Mouse (Mus musculus): Measurements from ENCODE around the gene Zfp740. TPM values are rescaled to one million over a fixed set of nuclear protein-coding genes. Genes with fewer than 3 reads are reported as not detected.
"Not testable (repeated sequence)": the region's sequence is repeated elsewhere in the genome, so short reads cannot be mapped to it uniquely, and the experiment has no call there.

The Zfp740 gene
- 35.7 and 50.1 TPM in 2 replicates for polyA plus RNA-seq (2016; fragmentation: Nextera tagmentation; extraction: Ambion mirVana)

- no peaks in the 10 kb centered on the region for H3K27me3 ChIP-seq (ENCODE audit: insufficient read depth, poor library complexity, severe bottlenecking)
- DNase-seq (ENCODE audit: low spot score): peak; percentile 97
- peaks cover 35% of the 10 kb centered on the region for H3K36me3 ChIP-seq
- H3K27ac ChIP-seq: peak within 1 kb of the TSS; percentile 100
- no peaks in the 10 kb centered on the region for H3K9me3 ChIP-seq
- H3K4me3 ChIP-seq: peak within 1 kb of the TSS; percentile 93
- H3K4me1 ChIP-seq: peaks cover 29% of the 10 kb centered on the region
- WGBS: under 1% methylated on average over 62 of the region's 68 CpGs
Measured at GRCm38 (mm10) chr15:102202971-102203834, at the start of gene Zfp740. Gene Zfp740 (plus strand): TSS chr15:102203249.

- H3K36me3 ChIP-seq; H3K4me3 ChIP-seq; H3K27me3 ChIP-seq (ENCODE audit: insufficient read depth, poor library complexity, severe bottlenecking); DNase-seq (ENCODE audit: low spot score); H3K9me3 ChIP-seq; H3K27ac ChIP-seq: not testable (repeated sequence)
- peaks cover 17% of the 10 kb centered on the region for H3K4me1 ChIP-seq
- WGBS: 87% methylated on average over 6 of the region's 6 CpGs
Measured at GRCm38 (mm10) chr15:102155006-102155405, 48.0 kb upstream of the Zfp740 start.

- 48% methylated on average over 20 of the region's 20 CpGs for WGBS
- DNase-seq (ENCODE audit: low spot score): no peak
- Histone ChIP-seq H3K9me3 (no peaks in the 10 kb centered on the region), H3K27ac (0 out of 2 replicates have a peak overlapping the region, but pooled peaks have one; percentile 42), H3K36me3 (no peaks in the 10 kb centered on the region), H3K4me3 (no peak overlapping the region), H3K4me1 (peaks cover 6% of the 10 kb centered on the region; the same call in 1 of the 2 replicates), H3K27me3 (ENCODE audit: insufficient read depth, poor library complexity, severe bottlenecking) (peaks cover 9% of the 10 kb centered on the region; the same call in 1 of the 2 replicates)
Measured at GRCm38 (mm10) chr15:102156836-102157235, 46.2 kb upstream of the Zfp740 start.

- 46% methylated on average over 27 of the region's 27 CpGs for WGBS
- DNase-seq (ENCODE audit: low spot score): no peak
- Histone ChIP-seq H3K4me1 (peaks cover 6% of the 10 kb centered on the region; the same call in 1 of the 2 replicates), H3K27me3 (ENCODE audit: insufficient read depth, poor library complexity, severe bottlenecking) (peaks cover 17% of the 10 kb centered on the region; the same call in 1 of the 2 replicates), H3K27ac (no peak overlapping the region; the same call in 1 of the 2 replicates), H3K36me3 (no peaks in the 10 kb centered on the region), H3K9me3 (no peaks in the 10 kb centered on the region), H3K4me3 (no peak overlapping the region)
Measured at GRCm38 (mm10) chr15:102160415-102161060, 42.5 kb upstream of the Zfp740 start.

- DNase-seq (ENCODE audit: low spot score): no peak
- Histone ChIP-seq H3K9me3 (no peaks in the 10 kb centered on the region), H3K4me1 (peaks cover 8% of the 10 kb centered on the region), H3K27me3 (ENCODE audit: insufficient read depth, poor library complexity, severe bottlenecking) (peaks cover 17% of the 10 kb centered on the region; the same call in 1 of the 2 replicates), H3K27ac (no peak overlapping the region), H3K36me3 (no peaks in the 10 kb centered on the region), H3K4me3 (no peak overlapping the region)
- 51% methylated on average over 3 of the region's 3 CpGs for WGBS
Measured at GRCm38 (mm10) chr15:102163900-102164693, 39.0 kb upstream of the Zfp740 start.

GRCm38 (mm10) chr15:102165468-102166100 lies 37.5 kb upstream of the Zfp740 start:
- Histone ChIP-seq H3K9me3 (no peaks in the 10 kb centered on the region), H3K4me1 (peaks cover 8% of the 10 kb centered on the region), H3K27me3 (ENCODE audit: insufficient read depth, poor library complexity, severe bottlenecking) (peaks cover 15% of the 10 kb centered on the region; the same call in 1 of the 2 replicates), H3K27ac (no peak overlapping the region), H3K4me3 (no peak overlapping the region), H3K36me3 (no peaks in the 10 kb centered on the region)
- DNase-seq (ENCODE audit: low spot score): no peak
- WGBS: 57% methylated on average over 6 of the region's 6 CpGs

GRCm38 (mm10) chr15:102167620-102168021 lies 35.4 kb upstream of the Zfp740 start:
- H3K36me3 ChIP-seq: no peaks in the 10 kb centered on the region
- no peaks in the 10 kb centered on the region for H3K9me3 ChIP-seq
- DNase-seq (ENCODE audit: low spot score): no peak
- H3K27ac ChIP-seq: no peak overlapping the region
- 57% methylated on average over 6 of the region's 6 CpGs for WGBS
- no peak overlapping the region for H3K4me3 ChIP-seq
- H3K4me1 ChIP-seq: peaks cover 8% of the 10 kb centered on the region
- H3K27me3 ChIP-seq (ENCODE audit: insufficient read depth, poor library complexity, severe bottlenecking): 0 out of 2 replicates have a peak, but pooled peaks cover under 1% of the 10 kb centered on the region

- 60% methylated on average over 2 of the region's 2 CpGs for WGBS
- DNase-seq (ENCODE audit: low spot score): no peak
- Histone ChIP-seq H3K36me3 (no peaks in the 10 kb centered on the region), H3K27me3 (ENCODE audit: insufficient read depth, poor library complexity, severe bottlenecking) (no peaks in the 10 kb centered on the region), H3K27ac (no peak overlapping the region), H3K9me3 (no peaks in the 10 kb centered on the region), H3K4me1 (peaks cover 8% of the 10 kb centered on the region), H3K4me3 (no peak overlapping the region)
Measured at GRCm38 (mm10) chr15:102169064-102169463, 34.0 kb upstream of the Zfp740 start.

- H3K4me1 ChIP-seq: no peaks in the 10 kb centered on the region
- H3K4me3 ChIP-seq: no peak overlapping the region
- WGBS: 86% methylated on average over 3 of the region's 3 CpGs
- no peaks in the 10 kb centered on the region for H3K9me3 ChIP-seq
- no peak for DNase-seq (ENCODE audit: low spot score)
- H3K27ac ChIP-seq: no peak overlapping the region
- H3K36me3 ChIP-seq: peaks cover 5% of the 10 kb centered on the region; the same call in 1 of the 2 replicates
- no peaks in the 10 kb centered on the region for H3K27me3 ChIP-seq (ENCODE audit: insufficient read depth, poor library complexity, severe bottlenecking)
Measured at GRCm38 (mm10) chr15:102173581-102173980, 29.5 kb upstream of the Zfp740 start.

- no peak overlapping the region for H3K27ac ChIP-seq
- H3K27me3 ChIP-seq (ENCODE audit: insufficient read depth, poor library complexity, severe bottlenecking): no peaks in the 10 kb centered on the region
- H3K9me3 ChIP-seq: no peaks in the 10 kb centered on the region
- H3K4me3 ChIP-seq: no peak overlapping the region
- H3K36me3 ChIP-seq: peaks cover 16% of the 10 kb centered on the region
- no peaks in the 10 kb centered on the region for H3K4me1 ChIP-seq
- WGBS: 80% methylated on average over 16 of the region's 16 CpGs
- DNase-seq (ENCODE audit: low spot score): no peak
Measured at GRCm38 (mm10) chr15:102175736-102176319, 27.2 kb upstream of the Zfp740 start.

GRCm38 (mm10) chr15:102176571-102177316 lies 26.3 kb upstream of the Zfp740 start:
- H3K27ac ChIP-seq: no peak overlapping the region
- peaks cover 16% of the 10 kb centered on the region for H3K36me3 ChIP-seq
- H3K27me3 ChIP-seq (ENCODE audit: insufficient read depth, poor library complexity, severe bottlenecking): no peaks in the 10 kb centered on the region
- no peaks in the 10 kb centered on the region for H3K4me1 ChIP-seq
- H3K9me3 ChIP-seq: no peaks in the 10 kb centered on the region
- WGBS: 83% methylated on average over 7 of the region's 7 CpGs
- H3K4me3 ChIP-seq: no peak overlapping the region
- no peak for DNase-seq (ENCODE audit: low spot score)
